Mouse (Mus musculus): Measurements from ENCODE around the gene Hnrnpl. TPM values are rescaled to one million over a fixed set of nuclear protein-coding genes. Genes with fewer than 3 reads are reported as not detected.
A peak's percentile ranks its signal among the peaks of the same experiment; 100 is the strongest.

Gene Hnrnpl
- polyA plus RNA-seq, 1 experiment from 2014 or later = 266 TPM

DNA sequence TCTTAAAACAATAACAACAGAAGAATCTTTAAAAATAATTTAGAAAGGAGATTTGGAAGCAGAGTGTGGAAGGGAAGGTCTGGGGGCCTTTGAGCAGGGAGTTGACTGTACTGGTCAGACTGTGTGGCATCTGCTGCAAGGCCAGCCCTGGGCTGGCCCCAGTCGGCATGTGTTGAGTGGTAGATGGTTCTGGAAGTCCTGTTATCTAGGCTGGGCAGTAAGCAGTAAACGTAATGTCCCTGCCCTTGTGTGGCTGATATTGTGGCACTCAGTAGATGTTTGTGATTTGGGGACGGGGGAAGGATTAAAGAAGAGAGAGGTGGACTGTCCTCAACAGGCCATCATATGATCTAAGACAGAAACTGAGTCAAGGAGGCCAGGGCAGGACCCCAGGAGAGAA lies 38.0 kb upstream of the Hnrnpl start:
- Histone ChIP-seq H3K27ac (ENCODE audit: low read length) (no peak overlapping the region), H3K4me3 (ENCODE audit: low read depth, low read length) (no peak overlapping the region), H3K36me3 (ENCODE audit: control insufficient read depth, insufficient read depth, low read length) (peaks cover 4% of the 10 kb centered on the region; the same call in 1 of the 2 replicates), H3K4me1 (ENCODE audit: control insufficient read depth, insufficient read depth, low read length) (peaks cover 13% of the 10 kb centered on the region), H3K9ac (replicated peaks; ENCODE audit: low read depth, low read length) (no peak overlapping the region), H3K4me2 (replicated peaks; ENCODE audit: low read depth, low read length) (no peak overlapping the region), H3K27me3 (ENCODE audit: control insufficient read depth, insufficient read depth, low read length) (no peaks in the 10 kb centered on the region), H3K9me3 (ENCODE audit: control insufficient read depth, low read depth, low read length) (no peaks in the 10 kb centered on the region)
- no peak for ATAC-seq (ENCODE audit: insufficient number of reproducible peaks, insufficient read depth, low FRiP score, low read depth)
- WGBS = 91% methylated on average over 3 of the region's 3 CpGs

GRCm38 (mm10) chr7:28771867-28772266 lies 36.5 kb upstream of the Hnrnpl start:
- Histone ChIP-seq H3K4me3 (ENCODE audit: low read depth, low read length) (no peak overlapping the region), H3K4me2 (replicated peaks; ENCODE audit: low read depth, low read length) (no peak overlapping the region), H3K36me3 (ENCODE audit: control insufficient read depth, insufficient read depth, low read length) (peaks cover 4% of the 10 kb centered on the region), H3K9me3 (ENCODE audit: control insufficient read depth, low read depth, low read length) (no peaks in the 10 kb centered on the region), H3K27me3 (ENCODE audit: control insufficient read depth, insufficient read depth, low read length) (no peaks in the 10 kb centered on the region), H3K9ac (replicated peaks; ENCODE audit: low read depth, low read length) (no peak overlapping the region), H3K4me1 (ENCODE audit: control insufficient read depth, insufficient read depth, low read length) (peaks cover 8% of the 10 kb centered on the region), H3K27ac (ENCODE audit: low read length) (no peak overlapping the region)
- WGBS = 90% methylated on average over 11 of the region's 11 CpGs
- no peak for ATAC-seq (ENCODE audit: insufficient number of reproducible peaks, insufficient read depth, low FRiP score, low read depth)

GRCm38 (mm10) chr7:28773163-28773562 lies 35.2 kb upstream of the Hnrnpl start:
- WGBS = 62% methylated on average over 3 of the region's 3 CpGs
- H3K4me1 ChIP-seq (ENCODE audit: control insufficient read depth, insufficient read depth, low read length) = no peaks in the 10 kb centered on the region
- H3K27me3 ChIP-seq (ENCODE audit: control insufficient read depth, insufficient read depth, low read length) = no peaks in the 10 kb centered on the region
- no peak overlapping the region for H3K4me3 ChIP-seq (ENCODE audit: low read depth, low read length)
- no peak overlapping the region for H3K27ac ChIP-seq (ENCODE audit: low read length)
- peaks cover 10% of the 10 kb centered on the region for H3K36me3 ChIP-seq (ENCODE audit: control insufficient read depth, insufficient read depth, low read length)
- H3K9me3 ChIP-seq (ENCODE audit: control insufficient read depth, low read depth, low read length) = no peaks in the 10 kb centered on the region
- no peak overlapping the region for H3K9ac ChIP-seq (replicated peaks; ENCODE audit: low read depth, low read length)
- no peak for ATAC-seq (ENCODE audit: insufficient number of reproducible peaks, insufficient read depth, low FRiP score, low read depth)
- no peak overlapping the region for H3K4me2 ChIP-seq (replicated peaks; ENCODE audit: low read depth, low read length)

DNA sequence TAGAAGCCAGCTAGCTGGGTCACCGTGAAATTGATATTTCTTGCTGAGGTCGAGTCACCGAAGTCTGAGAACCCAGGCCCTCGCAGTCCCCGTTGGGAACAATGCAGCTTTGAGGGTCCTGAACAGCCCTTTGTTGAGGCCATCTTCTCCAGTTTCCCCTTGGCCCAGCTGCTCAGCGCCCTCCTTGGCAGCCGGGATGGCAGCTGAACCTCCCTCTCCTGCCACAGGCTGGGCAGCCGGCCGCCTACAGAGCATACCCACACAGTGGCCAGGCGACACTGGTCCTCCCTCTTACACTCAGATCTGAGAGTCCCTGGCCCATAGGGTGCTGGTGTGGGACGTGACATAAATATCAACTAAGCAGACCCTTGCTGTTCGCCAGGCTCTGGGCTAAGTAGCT lies 34.2 kb upstream of the Hnrnpl start:
- H3K36me3 ChIP-seq (ENCODE audit: control insufficient read depth, insufficient read depth, low read length) = peaks cover 10% of the 10 kb centered on the region
- H3K27ac ChIP-seq (ENCODE audit: low read length) = no peak overlapping the region

GRCm38 (mm10) chr7:28775129-28775528 lies 33.2 kb upstream of the Hnrnpl start:
- Histone ChIP-seq H3K36me3 (ENCODE audit: control insufficient read depth, insufficient read depth, low read length) (peaks cover 10% of the 10 kb centered on the region), H3K4me2 (replicated peaks; ENCODE audit: low read depth, low read length) (no peak overlapping the region), H3K27ac (ENCODE audit: low read length) (no peak overlapping the region), H3K27me3 (ENCODE audit: control insufficient read depth, insufficient read depth, low read length) (no peaks in the 10 kb centered on the region), H3K4me3 (ENCODE audit: low read depth, low read length) (no peak overlapping the region), H3K4me1 (ENCODE audit: control insufficient read depth, insufficient read depth, low read length) (peaks cover under 1% of the 10 kb centered on the region; the same call in 1 of the 2 replicates), H3K9ac (replicated peaks; ENCODE audit: low read depth, low read length) (no peak overlapping the region), H3K9me3 (ENCODE audit: control insufficient read depth, low read depth, low read length) (no peaks in the 10 kb centered on the region)
- 86% methylated on average over 7 of the region's 7 CpGs for WGBS
- no peak for ATAC-seq (ENCODE audit: insufficient number of reproducible peaks, insufficient read depth, low FRiP score, low read depth)

More for the DNA sequence above, 34.2 kb upstream of the Hnrnpl start:
- Histone ChIP-seq H3K9ac (replicated peaks; ENCODE audit: low read depth, low read length) (no peak overlapping the region), H3K4me2 (replicated peaks; ENCODE audit: low read depth, low read length) (no peak overlapping the region), H3K27me3 (ENCODE audit: control insufficient read depth, insufficient read depth, low read length) (no peaks in the 10 kb centered on the region), H3K4me3 (ENCODE audit: low read depth, low read length) (no peak overlapping the region), H3K9me3 (ENCODE audit: control insufficient read depth, low read depth, low read length) (no peaks in the 10 kb centered on the region), H3K4me1 (ENCODE audit: control insufficient read depth, insufficient read depth, low read length) (no peaks in the 10 kb centered on the region)
- 86% methylated on average over 12 of the region's 12 CpGs for WGBS
- ATAC-seq (ENCODE audit: insufficient number of reproducible peaks, insufficient read depth, low FRiP score, low read depth) = no peak

GRCm38 (mm10) chr7:28778825-28779224 lies 29.5 kb upstream of the Hnrnpl start:
- Histone ChIP-seq H3K27me3 (ENCODE audit: control insufficient read depth, insufficient read depth, low read length) (no peaks in the 10 kb centered on the region), H3K9ac (replicated peaks; ENCODE audit: low read depth, low read length) (no peak overlapping the region), H3K9me3 (ENCODE audit: control insufficient read depth, low read depth, low read length) (no peaks in the 10 kb centered on the region), H3K36me3 (ENCODE audit: control insufficient read depth, insufficient read depth, low read length) (peaks cover 9% of the 10 kb centered on the region), H3K4me1 (ENCODE audit: control insufficient read depth, insufficient read depth, low read length) (peaks cover 5% of the 10 kb centered on the region; the same call in 1 of the 2 replicates), H3K4me2 (replicated peaks; ENCODE audit: low read depth, low read length) (no peak overlapping the region), H3K27ac (ENCODE audit: low read length) (no peak overlapping the region), H3K4me3 (ENCODE audit: low read depth, low read length) (no peak overlapping the region)
- no peak for ATAC-seq (ENCODE audit: insufficient number of reproducible peaks, insufficient read depth, low FRiP score, low read depth)
- 77% methylated on average over 9 of the region's 9 CpGs for WGBS

DNA sequence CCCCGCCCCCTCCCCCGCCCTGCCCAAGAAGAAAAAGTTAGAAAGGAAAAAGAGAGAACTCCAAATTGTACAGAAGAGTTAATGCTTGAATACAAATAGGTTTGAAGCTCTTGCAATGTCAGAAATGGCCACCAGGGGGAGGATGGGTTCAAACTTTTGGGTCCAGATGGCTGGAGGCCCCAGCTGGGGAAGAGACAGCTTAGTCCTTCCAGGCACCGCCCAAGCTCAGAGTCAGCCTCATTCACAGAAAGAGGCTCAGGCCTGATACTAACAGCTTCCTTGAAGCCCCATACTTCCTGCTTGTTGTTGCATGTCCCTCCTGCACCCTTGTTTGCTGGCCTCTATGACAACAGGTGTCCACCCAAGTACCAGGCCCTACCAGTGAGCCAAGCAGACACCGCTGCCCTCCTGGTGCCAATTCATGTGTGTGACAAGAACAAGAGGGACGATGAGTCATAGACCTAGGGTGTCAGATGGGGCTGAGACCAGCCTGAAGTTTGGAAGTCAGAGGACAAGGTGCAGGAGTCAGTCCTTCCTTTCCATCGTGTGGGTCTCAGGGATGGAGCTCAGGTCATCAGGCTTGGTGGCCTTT lies 28.2 kb upstream of the Hnrnpl start:
- no peak overlapping the region for H3K4me2 ChIP-seq (replicated peaks; ENCODE audit: low read depth, low read length)
- no peaks in the 10 kb centered on the region for H3K27me3 ChIP-seq (ENCODE audit: control insufficient read depth, insufficient read depth, low read length)
- H3K9ac ChIP-seq (replicated peaks; ENCODE audit: low read depth, low read length) = no peak overlapping the region
- H3K4me1 ChIP-seq (ENCODE audit: control insufficient read depth, insufficient read depth, low read length) = peaks cover 5% of the 10 kb centered on the region; the same call in 1 of the 2 replicates
- H3K36me3 ChIP-seq (ENCODE audit: control insufficient read depth, insufficient read depth, low read length) = peaks cover 12% of the 10 kb centered on the region
- no peak overlapping the region for H3K4me3 ChIP-seq (ENCODE audit: low read depth, low read length)
- H3K9me3 ChIP-seq (ENCODE audit: control insufficient read depth, low read depth, low read length) = no peaks in the 10 kb centered on the region
- 39% methylated on average over 6 of the region's 6 CpGs for WGBS
- peak overlapping the region; percentile 55; the same call in 1 of the 2 replicates for H3K27ac ChIP-seq (ENCODE audit: low read length)
- peak; percentile 70; the same call in 1 of the 2 replicates for ATAC-seq (ENCODE audit: insufficient number of reproducible peaks, insufficient read depth, low FRiP score, low read depth)

DNA sequence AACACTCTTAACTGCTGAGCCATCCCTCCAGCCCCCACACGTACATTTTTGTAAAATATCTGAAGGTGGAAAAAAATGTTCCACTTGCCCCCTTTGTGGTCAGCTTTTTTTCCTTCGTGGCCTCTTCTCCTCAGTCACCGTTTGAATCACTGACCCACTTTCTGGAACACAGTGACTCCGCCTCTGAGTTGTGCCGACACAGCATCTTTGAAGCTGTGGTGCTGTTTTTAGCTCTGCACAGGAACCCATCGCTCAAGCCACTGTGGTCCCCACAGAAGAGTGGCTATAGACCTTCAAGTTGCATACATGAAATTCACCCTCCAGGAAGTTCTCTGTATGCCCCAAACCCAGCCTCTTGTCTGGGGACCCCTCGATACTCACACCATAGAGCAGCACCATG lies 27.5 kb upstream of the Hnrnpl start:
- Histone ChIP-seq H3K4me3 (ENCODE audit: low read depth, low read length) (no peak overlapping the region), H3K27me3 (ENCODE audit: control insufficient read depth, insufficient read depth, low read length) (no peaks in the 10 kb centered on the region), H3K27ac (ENCODE audit: low read length) (no peak overlapping the region; the same call in 1 of the 2 replicates), H3K4me2 (replicated peaks; ENCODE audit: low read depth, low read length) (no peak overlapping the region), H3K9ac (replicated peaks; ENCODE audit: low read depth, low read length) (no peak overlapping the region), H3K4me1 (ENCODE audit: control insufficient read depth, insufficient read depth, low read length) (peaks cover 5% of the 10 kb centered on the region; the same call in 1 of the 2 replicates), H3K9me3 (ENCODE audit: control insufficient read depth, low read depth, low read length) (no peaks in the 10 kb centered on the region), H3K36me3 (ENCODE audit: control insufficient read depth, insufficient read depth, low read length) (peaks cover 12% of the 10 kb centered on the region)
- ATAC-seq (ENCODE audit: insufficient number of reproducible peaks, insufficient read depth, low FRiP score, low read depth) = no peak
- 76% methylated on average over 7 of the region's 7 CpGs for WGBS

GRCm38 (mm10) chr7:28781261-28781663 lies 27.1 kb upstream of the Hnrnpl start:
- no peak for ATAC-seq (ENCODE audit: insufficient number of reproducible peaks, insufficient read depth, low FRiP score, low read depth)
- Histone ChIP-seq H3K4me2 (replicated peaks; ENCODE audit: low read depth, low read length) (no peak overlapping the region), H3K4me1 (ENCODE audit: control insufficient read depth, insufficient read depth, low read length) (peaks cover 5% of the 10 kb centered on the region; the same call in 1 of the 2 replicates), H3K27me3 (ENCODE audit: control insufficient read depth, insufficient read depth, low read length) (no peaks in the 10 kb centered on the region), H3K36me3 (ENCODE audit: control insufficient read depth, insufficient read depth, low read length) (peaks cover 15% of the 10 kb centered on the region), H3K9me3 (ENCODE audit: control insufficient read depth, low read depth, low read length) (no peaks in the 10 kb centered on the region), H3K27ac (ENCODE audit: low read length) (no peak overlapping the region), H3K9ac (replicated peaks; ENCODE audit: low read depth, low read length) (no peak overlapping the region), H3K4me3 (ENCODE audit: low read depth, low read length) (no peak overlapping the region)
- WGBS = 90% methylated on average over 8 of the region's 8 CpGs

Data from stomach, embryonic 14.5 days (tissue).